Mouse (Mus musculus): Measurements from ENCODE around the gene Thbs1.

Gene Thbs1

DNA sequence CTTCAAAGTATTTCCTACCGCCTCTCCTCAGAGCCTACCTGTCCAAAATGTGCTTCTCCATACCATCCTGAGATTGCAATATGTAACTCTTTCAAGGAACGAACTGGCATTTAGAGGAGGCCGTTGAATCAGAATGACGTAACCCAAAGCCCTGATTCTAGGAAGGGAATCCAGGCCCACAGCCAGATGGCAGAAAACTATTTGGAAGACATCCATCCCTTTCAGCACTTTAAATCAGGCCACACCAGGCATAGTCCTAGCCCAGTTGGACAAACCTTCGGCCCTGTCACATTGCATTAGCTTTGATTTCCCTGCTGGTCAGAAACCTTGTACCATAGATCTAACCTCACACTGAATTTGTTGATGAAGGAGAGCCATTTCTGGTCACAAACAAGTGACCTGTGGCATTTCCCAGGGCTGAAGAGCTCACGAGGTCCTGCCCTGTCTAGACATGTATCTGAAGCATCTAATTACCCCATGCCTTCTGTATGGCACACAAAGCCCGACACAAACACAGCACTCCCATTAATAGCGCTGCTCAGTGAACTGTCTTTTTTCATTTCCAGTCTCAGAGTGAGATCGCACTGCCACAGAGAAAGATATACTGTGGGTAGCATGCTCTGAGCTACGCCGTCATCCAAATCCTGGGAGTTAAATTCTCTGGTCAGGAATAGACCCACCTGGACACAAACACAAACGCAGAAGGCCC lies 38.3 kb downstream of the Thbs1 start:
- no peak for DNase-seq

DNA sequence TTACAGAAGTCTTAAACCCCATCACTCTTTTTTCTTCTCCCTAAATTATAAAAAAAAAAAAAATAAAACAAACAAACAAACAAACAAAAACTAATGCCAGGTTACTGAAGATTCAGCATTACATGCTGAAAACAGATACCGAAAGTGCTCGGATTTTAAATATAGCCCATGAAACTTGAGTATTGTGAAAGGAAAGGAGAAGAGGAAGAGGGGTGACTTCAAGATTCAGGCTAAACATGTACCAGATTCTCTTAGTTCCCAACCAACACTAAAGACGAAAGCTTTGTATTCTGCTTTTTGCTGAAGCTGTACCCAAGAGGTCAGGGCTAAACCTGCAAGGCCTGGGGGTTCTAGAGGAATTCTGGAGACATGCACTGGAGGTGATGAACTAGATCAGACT lies 46.4 kb downstream of the Thbs1 start:
- no peak for DNase-seq

DNA sequence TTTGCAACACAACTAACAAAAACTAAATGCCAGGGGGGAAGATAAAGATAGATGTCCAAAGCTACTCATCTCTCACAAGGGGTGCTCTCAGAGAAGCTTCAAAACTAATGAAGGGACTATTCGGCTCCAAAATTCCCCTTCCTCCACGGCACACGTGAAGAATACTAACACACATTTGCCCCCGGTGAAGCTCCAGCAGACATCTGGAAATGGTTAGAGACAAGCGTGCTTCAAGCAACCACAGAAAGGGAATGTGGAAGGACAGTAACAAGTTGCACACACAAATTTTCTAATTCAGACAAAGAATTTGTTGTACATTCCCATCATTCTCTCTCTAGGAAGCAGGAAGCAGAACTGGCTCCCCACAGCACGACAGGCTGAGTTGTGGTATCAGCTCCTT lies 47.5 kb downstream of the Thbs1 start:
- no peak for DNase-seq

DNA sequence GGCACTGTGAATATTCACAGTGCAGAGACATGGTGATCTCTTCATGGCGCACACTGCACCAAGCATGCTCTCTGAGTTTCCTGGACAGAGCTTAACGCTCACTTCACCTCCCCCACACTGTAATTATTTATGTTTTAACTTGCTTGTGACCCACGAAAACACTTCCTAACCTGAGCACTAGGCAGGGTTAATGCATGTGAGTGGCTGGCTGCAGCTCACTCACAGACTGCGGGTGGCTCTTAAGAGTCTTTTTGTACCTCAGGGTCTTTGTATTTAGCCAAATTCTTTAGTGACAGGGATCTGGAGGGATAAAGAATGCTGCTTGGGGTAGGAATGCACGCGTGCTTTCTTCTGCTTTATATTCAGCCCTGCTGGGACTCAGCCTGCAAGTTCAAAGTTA lies 48.9 kb downstream of the Thbs1 start:
- no peak for DNase-seq

DNA sequence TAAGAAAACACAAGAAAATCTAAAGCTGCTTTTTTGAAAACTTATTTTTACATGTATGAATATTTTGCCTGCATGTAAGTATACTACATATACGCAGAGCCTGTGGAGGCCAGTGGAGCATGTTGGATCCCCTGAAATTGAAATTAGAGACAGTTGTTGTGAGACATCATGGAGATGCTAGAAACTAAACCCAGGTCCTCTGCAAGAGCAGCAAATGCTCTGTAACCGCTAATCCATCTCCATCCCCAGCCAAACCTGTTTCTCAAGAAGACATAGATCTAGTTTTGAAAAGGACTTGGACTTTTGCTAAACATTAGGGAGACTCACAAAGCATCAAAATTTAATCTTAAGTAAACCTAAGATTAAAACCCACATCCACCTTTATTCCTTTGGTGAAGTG lies 49.3 kb downstream of the Thbs1 start:
- no peak for DNase-seq

DNA sequence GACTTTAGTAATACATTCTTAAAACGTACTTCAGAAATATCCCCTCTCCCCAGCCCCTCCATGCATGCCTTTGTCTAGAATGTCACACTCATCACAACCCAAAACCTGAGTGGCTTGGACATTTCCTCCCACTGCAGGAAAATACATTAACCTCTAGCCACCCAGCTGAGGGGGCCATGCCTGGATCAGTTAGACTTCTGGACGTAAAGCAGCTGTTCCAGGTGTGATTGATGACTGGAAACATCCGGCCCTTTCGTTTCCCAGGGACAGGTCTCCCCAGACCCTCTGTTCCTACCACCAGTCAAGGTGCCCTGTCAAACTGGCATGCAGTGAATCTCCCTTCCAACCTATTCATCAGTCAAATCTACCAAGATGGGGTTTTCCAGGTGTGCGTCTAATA lies 50.8 kb downstream of the Thbs1 start:
- DNase-seq: no peak

DNA sequence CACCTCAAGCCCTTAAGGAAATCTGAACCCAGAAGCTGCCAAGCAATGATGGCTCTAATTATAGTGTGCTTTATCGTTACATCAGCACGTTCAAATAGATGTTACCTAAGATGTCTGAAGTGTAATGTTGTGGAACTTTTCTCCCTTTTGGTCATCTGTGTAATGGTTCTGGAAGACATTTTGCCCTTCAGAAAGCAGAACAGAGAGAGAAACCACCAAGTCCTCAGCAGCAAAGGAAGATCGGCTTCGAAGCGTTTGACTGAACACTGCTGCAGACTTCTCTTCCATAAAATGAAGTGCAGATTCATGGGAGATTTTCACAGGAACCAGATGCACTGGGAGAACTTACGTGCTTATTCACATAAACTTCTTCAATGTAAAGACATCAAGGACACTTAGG lies 52.5 kb downstream of the Thbs1 start:
- DNase-seq: no peak

DNA sequence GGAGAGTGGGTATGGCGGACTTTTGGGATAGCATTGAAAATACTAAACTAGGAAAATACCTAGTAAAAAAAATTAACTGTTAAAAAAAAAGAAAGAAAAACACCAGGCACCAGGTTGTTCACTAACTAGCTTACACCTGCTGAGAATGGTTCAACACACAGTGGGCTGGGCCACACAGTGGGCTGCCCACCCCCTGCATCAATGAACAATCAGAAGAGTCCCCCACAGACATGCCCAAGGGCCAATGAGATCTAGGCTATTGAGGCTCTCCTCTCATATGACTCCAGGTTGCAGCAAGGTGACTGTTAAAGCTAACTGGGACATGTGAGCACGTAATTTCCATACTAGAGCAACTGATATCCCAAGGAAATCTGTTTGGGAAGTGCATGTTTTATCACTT lies 54.0 kb downstream of the Thbs1 start:
- no peak for DNase-seq

DNA sequence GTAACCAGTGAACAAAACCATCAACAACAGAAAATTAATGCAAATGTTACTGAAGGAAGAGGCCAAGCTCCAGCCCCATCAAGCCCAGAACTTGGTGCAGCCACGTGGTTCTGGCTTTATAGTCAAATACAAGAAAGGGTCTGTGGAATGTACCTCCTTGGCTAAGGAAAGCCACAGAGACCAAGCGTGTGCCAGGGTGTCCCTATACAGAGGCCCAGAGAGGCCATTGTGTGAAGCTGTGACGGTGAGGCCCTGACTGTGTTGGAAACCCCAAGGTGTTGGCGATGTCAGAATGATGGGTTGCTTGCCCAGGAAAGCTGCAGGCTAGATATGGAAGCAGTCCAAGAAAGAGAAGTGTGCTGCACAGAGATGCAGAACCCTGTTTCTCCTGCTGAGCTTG lies 56.1 kb downstream of the Thbs1 start:
- no peak for DNase-seq

DNA sequence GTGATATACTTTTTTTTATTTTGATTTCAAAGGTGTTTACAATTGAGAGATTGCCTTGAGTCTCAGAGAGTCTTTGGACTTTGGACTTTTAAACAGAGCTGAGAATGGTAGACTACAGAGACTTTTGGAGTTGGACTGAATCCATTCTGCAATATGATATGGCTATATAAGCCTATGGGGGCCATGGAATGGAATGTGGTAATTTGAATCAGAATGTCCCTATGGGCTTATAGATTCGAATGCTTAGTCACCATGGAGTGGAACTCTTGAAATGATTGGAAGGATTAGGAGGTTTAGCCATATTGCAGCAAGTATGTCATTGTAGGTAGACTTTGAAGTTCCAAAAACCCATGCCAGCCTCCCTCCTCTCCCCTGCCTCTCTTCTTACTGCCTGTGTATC lies 56.5 kb downstream of the Thbs1 start:
- DNase-seq: no peak

DNA sequence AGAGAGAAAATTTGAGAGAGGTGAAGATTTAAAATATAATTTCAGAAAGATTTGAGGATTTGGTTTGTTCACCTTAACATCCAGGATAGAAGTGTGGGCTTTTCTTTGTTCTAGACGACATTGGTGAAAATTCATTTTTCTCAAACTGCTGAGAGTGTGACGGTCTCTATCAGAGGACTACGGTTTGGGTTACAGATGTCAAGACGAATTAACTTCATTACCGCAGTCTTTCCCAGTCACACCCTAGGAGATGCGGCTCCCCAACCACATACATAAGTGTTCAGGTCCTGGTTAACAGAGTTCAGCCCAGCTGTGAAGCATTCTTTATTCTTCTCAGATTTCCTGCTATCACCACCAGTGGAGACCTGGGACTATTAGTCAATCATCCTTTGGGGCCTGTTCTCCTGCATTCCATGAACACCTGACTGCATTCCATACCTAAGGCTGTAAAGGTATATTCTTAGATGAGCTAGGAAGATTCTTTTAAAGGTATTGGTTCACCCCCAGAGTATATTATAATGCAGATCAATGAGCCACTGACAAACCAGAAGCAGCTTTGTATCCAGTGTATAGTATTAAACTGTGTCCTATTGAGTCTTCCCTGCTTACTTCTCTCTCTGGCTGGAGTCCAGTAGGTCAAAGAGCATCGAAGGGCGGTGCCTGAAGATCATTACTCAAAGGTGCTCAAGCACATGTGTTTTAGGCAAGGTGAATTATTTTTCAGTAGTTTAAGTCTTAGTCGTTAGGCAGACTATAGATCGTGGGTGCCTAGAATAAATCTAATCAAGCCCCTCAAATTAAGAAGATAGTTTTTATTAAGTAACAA lies 63.1 kb downstream of the Thbs1 start:
- DNase-seq: no peak
